Mouse (Mus musculus) c-Kit-positive CD71-positive TER-119-positive erythroid progenitor cells, embryonic 14.5 days (primary cell): ENCODE data around the gene AU040320.

Experiments used
- DNase-seq: peaks from one replicate; pipeline ENCODE4 v3.0.0-alpha.2; 2013; ENCODE audit warnings: low spot score

The AU040320 gene

DNA sequence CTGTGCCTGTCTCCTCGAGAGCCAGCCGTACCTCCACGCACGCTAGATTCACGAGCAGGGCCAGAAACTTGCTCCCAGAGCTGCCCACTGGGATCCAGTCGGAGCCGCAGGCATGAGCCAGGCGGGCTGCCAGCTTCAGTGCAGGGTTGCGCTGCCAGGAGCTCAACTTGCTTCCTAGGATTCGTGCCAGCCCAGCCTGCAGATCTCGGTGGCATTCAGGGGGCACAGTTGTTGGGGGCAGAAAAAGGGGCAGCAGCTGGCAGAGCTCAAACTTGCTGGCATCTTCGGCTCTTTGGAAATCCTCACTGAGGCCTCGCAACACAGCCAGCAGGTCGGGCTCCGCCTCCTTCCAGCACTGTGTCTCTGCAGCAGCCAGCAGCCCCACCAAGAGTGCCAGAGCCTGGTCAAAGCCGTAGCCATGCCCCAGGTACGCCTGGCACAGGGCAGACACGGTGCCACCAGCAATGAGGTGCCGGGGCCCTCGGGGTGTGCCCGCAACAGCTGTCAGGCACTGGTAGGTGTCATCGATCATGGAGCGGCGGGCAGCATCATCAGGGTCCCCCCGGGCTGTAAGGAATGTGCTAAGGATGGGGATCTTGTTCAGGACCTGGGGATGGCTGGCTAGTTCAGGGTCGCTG, 3.2 kb upstream of the AU040320 start:
- no peak for DNase-seq

DNA sequence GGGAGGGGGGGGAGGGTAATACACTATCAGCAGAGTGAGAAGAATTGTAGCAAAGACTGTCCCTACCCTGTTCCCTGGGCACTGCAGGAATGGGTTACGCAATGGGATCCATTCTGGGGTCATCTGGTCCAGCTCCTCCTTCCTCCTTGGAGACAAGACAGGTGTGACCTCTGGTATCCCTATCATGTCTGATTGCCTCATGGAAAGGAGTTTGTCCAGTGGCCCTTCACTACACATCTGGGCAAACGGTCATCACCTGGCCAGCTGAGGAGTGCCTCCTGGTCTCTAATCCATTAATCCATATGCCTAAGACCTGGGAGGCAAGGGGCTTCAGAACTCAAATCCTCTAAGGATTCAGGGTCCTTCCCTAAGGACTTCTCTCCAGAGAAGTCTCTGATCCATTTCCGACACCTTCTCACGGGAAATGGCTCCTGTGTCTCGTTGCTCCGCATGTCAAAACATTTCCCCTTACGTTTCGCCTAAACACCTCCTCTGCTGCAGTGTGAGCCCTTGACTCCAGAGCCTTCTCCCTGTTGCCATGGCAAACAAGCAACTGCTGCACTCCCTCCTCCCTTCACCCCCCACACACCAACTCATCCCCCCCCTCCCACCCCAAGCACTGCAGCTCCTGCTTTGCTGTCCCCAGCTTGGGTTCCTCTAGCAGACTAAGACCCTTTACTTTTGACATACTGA, 2.3 kb upstream of the AU040320 start:
- no peak for DNase-seq

DNA sequence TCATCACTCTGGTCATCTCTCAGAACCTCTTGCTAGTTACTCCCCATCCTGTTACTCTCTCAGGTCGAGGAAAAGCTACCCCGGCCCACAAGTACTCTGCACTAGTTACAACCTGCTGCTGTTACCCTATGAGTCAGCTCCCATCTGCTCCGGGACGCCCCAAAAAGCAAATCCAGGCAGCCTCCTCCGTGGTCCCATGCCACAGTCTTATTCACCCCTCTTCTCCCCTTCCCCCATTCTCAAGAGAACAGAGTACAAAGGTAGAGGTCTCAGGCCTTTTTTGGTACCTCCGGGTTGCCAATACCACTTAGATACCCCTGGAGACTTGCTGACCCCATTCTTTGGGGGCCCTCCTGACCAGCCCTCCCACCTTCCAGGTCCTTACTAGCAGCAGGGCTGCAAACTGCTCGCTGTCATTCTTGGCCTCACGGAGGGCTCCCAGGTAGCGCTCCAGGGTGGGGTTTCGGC, 1.8 kb upstream of the AU040320 start:
- DNase-seq: no peak

DNA sequence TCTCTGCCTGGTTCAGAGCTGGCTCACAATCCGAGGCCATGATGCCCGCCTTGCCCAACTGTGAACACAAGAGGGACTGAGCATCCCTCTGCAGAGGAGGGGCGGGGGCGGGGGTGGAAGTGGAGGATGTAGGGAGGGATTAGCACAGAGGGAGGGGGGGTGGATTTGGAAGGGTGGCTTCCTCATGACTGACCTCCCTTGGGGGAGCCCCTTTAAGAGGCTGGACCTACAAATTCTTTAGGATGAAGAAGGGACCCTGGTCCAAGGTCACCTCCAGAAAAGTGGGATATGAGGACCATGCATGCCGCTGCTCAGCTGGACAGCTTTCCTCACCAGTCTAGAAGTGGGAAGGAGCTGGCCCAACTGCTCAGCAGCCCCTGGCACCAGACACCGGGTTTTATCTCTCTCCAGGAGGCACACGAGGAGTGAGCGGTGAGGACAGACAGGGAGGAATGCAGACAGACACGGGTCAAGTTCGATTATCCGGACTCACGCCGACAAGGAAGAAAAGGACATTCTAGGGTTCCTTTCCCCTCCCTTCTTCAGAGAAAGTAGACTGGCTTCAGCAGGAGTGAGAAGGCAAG, 1.2 kb upstream of the AU040320 start:
- DNase-seq: no peak

DNA sequence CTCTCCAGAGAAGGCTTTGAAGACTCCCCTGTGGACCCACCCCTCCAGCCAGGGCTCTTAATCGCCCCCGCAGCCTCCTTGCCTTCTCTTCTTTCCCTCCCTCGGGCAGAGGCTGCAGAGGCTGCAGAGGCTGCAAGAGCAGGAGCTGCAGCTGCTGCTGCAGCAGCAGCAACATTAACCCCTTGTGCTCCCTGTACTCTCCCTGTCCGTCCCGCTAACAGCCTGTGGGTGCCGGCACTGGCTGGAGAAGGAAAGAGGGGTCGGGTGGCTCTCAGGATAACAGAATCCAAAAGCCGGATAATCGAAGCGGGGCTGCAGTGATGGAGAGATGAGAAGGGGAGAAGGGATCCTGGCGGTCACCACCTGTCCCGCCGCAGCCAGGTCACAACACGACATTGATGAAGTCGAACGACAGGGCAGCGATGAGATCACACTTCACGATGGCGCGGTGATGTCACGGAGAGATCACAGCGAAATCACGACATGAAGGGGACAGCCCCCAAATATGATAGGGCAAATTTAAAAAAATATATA, 669 bp upstream of the AU040320 start:
- peak; percentile 26 for DNase-seq

DNA sequence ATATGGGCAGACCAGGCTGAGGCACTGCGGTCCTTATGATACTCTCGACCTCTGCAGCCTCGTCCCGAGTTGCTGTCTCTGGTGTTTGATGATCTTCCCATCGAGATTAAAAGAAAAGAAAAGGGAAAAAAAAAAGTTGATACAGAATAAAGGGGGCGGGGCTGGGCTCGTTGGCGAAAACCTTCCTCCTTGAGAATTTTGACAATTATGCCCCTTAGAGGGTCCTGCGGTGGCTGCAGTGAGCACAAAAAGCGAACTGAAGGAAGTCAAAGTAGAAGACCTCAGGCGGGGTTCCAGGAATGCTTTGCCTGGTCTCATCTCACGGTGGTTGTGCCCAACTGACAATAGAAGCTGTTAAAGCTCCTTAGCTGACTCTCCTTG, 877 bp downstream of the AU040320 start:
- DNase-seq: no peak

DNA sequence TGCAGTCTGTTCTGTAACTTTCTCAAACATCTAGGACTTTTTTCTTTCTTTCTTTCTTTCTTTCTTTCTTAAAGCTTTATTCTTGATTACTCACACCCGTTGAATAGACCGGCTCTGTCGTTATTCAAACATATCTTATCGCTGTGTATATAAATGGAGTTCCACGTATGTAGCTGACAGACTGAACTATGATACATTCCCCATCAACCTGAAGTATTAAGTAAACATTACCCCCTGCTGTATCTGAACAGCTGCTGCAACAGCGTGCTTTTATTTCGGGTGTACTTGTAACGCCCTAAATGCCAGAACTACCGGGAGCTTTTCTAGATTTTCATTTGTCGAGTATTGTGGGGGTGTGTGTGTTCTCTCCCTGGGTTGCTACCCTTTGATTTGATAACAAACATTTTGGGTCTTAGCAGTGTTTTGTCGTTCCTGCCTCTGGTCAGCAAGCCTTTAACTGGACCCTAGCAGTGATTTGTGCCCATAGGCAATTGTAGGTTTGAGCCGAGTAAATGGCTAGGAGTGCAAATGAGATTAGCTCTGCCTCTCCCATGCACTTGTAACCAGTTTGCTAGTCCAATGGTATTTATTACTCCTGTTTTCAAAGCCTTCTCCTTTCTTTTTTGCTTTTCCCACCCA, 1.5 kb downstream of the AU040320 start:
- no peak for DNase-seq

DNA sequence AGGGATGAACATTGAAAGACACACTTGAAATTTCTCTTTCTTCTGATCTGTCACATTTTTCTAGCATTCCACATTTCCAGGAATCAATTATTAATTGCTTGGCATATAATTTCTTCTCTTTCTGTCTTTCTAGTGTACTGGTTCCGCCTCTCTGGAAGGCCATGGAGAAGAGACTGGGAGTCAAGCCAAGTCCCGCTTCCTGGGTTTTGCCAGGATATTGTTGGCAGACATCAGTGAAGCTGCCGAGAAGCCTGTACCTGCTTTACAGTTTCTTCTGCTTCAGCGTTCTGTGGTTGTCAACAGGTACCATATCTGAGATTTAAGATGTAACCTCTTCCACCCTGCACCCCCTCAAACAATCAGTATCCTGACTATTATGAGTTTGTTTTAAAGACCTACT, 3.4 kb downstream of the AU040320 start:
- DNase-seq: no peak

DNA sequence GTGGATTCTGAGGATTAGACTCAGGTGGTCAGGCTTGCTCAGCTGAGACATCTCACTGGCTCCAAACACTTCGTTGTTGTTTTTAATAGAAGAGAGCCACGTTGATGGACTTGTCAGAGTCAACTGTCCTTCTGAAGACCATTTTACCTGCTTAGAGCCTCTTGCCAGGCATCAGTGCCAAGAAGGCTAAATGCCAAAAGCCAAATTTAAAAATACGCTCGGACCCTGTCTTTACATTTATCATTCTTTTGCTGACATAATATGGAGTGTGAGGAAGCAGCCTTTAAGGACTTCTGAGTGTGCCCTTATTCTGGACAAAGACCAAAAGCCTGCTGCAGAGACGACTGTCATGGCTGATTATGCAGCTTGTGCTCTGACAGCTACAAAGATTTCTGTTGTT, 5.0 kb downstream of the AU040320 start:
- DNase-seq: no peak

DNA sequence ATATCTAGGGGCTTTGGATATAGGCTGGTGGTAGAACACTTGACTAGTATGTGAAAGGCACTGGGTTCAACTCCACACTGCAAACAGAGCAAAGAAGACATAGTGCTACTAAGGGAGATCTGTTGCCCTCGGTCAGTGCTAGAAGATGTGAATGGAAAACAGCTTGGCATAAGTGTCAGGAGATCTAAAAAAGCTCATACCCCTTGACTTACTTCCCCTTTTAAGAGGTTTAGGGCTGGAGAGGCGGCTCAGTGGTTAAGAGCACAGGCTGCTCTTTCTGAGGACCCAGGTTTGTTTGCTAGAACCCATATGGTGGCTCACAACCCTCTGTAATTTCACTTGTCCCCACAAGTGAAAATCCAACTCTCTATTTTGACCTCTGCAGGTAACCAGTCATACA, 6.1 kb downstream of the AU040320 start:
- DNase-seq: no peak

DNA sequence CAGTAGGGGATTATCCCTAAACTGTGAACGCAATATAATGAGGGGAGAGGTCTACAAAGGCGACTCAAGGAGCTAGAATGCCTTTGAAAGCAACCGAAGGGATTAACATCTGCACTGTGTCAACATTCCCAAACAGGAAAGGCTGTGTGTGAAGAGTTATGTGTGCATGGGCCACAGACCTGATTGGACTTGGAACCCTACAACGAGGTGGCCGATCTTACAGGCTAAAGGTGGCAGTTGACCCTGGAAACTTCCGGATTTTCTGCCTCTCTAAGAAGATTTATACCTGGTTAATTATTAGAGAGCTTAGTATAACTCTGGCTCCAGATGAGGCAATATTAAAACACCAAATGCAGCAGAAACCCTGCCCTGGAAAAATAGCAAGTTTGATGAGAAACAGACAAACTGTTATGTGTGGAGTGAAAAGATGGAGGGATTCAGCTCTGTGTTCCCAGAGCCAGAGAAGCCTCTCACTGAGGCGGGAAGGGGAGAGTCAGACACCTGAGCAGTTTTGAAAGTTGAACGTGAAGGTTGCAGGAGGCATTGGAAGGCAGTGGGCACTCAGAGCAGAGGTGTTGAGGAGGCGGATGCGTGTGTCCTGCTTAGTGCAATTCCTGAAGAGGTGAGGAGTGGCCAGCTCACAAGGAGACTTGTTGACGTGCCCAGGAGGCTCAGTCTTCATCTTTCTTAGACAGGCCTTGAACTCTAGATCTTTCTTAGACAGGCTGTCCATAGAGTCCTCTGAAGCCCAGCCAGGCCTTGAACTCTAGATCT, 9.4 kb downstream of the AU040320 start:
- DNase-seq: no peak

DNA sequence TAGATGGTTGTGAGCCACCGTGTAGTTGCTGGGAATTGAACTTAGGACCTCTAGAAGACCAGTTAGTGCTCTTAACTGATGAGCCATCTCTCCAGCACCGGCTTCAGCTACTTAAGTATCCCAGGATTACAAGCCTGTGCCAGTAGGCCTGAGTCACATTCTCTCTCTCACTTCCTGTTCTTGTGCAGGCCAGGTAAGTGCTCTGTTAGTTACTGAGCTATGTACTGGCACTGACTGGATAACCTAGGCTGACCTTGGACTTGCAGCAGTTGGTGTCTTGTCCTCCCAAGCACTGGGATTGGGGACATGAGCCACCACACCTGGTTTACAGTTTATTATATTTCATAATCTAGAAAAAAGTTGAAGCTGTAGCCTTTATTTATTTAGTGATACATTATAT, 10.1 kb downstream of the AU040320 start:
- DNase-seq: no peak

DNA sequence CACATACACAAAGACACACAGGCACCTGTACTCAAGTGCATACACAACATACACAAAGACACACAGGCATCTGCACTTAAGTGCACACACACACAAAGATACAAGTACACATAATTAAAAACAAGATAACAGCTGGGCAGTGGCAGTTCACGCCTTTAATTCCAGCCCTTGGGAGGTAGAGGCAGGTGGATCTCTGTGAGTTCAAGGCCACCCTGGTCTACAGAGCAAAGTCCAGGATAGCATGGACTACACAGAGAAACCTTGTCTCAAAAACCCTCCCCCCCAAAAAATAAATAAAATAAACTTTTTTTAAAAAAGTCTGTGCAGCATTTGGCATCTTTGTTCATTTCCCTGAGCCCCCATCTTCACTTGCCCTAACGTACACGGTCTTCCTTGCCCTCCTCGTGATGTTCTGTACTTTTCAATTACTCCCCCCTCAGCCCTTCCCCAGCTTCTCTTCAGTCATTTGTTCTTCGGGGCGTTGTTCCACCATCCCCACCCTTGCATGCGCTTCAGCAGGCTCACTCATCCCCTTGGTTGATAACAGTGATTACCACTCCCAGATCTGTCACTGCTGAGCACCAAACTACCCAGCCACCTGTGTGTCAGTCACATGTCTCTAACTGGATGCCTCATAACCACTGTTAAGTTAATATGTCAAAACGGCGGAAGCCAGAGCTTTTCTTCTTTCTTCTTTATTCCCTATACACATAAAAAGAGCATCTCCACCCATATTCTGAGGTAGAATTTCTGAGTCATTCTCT, 16.6 kb downstream of the AU040320 start:
- DNase-seq: no peak

DNA sequence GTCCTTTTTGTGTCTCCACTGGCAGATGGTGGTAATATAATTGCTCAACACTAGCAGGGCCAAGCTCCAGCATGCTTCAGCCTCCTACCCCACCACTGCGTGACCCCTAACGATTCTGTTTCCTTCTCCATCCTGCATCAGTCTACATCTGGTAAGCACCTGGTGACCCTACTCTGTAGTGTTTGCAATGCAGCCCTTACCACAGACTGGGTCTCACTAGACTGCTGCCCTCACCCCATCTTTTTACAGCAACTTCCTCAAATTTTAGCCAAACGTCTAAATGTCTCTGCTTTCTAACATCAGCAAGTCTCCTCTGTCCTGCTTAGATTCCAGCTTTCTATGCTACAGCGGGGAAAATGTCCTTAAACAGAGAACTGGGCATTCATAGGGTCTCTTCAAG, 17.5 kb downstream of the AU040320 start:
- no peak for DNase-seq

DNA sequence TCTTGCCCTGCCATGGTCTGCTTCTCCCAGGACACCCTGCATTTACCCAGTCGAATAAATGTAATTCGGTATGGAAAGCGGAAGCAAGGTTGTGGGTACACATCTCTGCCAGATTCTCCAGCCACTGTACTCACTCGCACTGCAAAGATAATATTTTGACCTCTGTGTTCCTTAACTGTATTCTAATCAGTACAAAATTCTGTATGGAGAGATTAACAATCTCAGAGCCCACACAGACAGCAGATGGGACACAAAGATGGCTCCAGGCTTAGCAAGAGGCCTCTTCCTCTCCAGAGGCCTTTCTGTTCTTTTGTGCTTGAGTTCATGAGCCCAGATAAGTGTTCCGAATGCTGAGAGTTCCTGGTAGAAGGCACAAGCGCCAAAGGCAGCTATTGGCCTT, 20.5 kb downstream of the AU040320 start:
- DNase-seq: no peak

DNA sequence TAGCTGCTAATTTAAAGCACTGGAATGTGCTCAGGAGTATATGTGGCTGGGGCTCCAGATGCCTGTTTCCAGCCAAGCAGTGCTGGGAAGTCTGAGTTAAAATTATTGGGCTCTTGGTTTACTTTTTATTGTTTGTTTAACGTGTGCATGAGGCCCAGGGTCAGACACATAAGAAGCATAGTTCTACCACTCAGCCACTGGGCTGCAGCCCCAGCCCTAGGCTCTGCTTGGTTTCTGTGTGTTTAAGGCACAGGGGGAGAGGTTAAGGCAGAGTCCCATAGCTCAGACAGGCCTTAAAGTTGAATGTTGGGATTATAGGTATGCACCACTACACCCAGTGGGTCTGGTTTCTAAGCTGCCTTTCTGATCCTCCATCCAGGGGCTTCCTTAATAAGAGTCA, 21.8 kb downstream of the AU040320 start:
- DNase-seq: no peak

DNA sequence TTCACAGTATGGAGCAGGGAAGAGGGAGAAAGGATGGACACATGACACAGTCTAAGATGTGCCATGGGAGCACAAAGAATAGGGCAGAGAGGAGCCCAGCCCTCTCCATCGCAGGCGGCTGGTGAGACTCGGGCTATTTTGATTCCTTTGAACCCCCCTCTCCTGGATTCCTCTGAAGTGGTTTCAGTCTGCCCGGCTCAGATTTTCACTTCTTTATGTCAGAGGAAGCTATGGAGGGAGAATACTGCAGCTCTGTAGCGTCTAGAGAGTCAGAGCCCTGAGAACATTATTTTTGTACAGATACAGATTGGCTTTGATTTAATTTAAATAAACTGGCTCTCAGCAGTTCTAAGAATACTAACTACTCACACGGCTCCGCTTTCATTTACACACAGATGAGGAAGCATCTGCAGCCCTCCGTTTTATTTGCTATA, 25.8 kb downstream of the AU040320 start:
- DNase-seq: no peak

DNA sequence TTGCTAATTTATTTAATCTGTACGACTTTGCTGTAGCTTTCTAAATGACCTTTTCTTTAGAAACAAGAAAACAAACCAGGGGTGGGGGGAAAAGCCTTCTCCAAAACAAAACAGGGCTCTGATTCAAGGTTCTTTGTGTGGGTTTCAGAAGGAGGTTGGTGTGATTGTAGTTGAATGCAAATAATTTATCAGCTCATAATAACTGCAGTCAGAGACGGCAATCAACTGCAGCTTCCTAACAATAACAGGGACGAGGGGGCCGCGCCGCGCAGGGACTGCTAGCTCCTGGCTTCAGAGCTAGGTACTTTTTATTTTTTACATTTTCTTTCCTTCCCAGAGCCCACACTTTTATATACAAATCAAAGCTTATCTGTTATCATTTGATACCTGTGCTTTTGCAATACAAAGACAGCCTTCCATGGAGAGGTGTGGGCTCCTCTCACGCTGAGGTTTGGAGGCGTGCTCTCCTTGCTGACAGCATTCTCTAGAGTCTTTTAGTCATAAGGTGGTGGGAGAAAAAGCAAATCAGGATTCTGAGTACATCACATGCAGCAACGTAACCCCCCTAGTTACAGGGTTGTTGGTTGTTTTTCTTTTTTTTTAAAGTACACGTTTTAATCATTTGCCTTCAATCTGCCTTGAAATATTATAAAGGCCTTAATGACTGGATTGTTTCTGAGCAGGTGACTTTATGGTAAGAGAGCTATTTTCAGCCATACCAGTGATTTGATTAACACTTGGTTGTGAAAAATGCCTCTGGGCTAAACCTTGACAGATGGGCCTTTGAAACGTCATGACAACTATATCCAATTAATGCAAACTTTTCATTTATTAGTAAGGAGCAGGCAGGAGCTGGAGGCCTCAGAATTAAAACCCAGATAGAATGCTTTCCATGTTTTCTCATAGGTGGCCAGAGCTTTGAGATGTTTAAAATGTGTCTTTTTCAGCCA, 26.8 kb downstream of the AU040320 start:
- DNase-seq: no peak

DNA sequence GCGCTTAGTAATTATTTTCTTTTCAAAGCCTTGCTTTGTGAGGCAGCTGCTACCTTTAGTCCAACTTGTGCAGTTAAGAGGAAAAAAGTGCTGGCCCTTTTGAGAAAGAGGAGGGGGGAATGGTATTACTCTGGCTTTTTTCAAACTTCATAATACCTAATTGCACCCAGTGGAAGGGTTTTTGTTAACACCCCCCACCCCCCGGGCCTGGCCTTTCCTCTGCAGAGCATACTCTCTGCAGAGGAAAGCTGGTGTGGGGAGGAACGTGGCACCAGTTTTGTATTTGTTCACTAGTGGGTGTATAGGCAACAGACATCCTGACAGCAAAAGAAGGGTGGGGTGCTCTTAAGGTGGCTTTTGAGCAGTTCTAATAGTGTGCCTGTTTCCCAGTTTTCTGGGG, 28.5 kb downstream of the AU040320 start:
- DNase-seq: no peak

DNA sequence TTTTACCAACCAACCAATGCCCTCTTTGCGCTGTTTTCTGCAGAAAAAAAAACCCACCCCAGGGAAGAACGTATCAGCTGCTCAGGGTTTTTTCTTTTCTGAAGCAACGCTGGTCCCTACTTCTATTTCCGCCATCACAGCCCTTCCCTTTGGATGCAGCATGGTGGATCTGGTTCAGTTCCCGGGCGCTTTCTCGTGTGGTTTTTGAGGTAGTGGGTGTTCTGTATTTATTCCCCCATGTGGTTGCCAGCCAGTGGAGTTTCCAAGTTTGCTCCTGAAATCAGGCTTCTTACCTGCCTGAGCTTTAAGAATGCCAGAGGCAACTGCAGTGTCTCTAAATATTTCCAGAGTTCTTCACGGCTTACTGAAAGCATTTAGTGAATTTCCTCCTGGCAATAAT, 29.2 kb downstream of the AU040320 start:
- no peak for DNase-seq
